Mouse (Mus musculus) small intestine, adult 2 months (tissue): ENCODE results near the gene Bicd2.

Experiments
- CTCF ChIP-seq: fragments of 200-500 bp; IDR thresholded peaks from 2 replicates; pipeline ENCODE4 v1.5.1; 2012; ENCODE audit warnings: low read depth, mild to moderate bottlenecking, control low read depth, inconsistent platforms, low read length, moderate library complexity, mixed read lengths; ENCODE audit not compliant: insufficient replicate concordance, insufficient read length; ENCODE audit errors: extremely low read depth
- POLR2A ChIP-seq: fragments of 200-500 bp; IDR thresholded peaks from 2 replicates; pipeline ENCODE4 v1.6.1; 2012; ENCODE audit warnings: low read depth, mild to moderate bottlenecking, control low read depth, inconsistent platforms, low read length, moderate library complexity

- TF ChIP-seq CTCF (no peak), POLR2A (no peak)
These were observed 94.8 kb downstream of the Bicd2 start for GRCm38 (mm10) chr13:49436170-49436569.
